Mouse (Mus musculus): Measurements from ENCODE around the gene Daam2. TPM values are rescaled to one million over a fixed set of nuclear protein-coding genes. Genes with fewer than 3 reads are reported as not detected.

Daam2 gene
- polyA plus RNA-seq, 1 experiment: 1.5 TPM

GRCm38 (mm10) chr17:49545424-49545823 lies 18.7 kb downstream of the Daam2 start:
- no peak for TF ChIP-seq CEBPB (IDR thresholded peaks at IDR 0.05; ENCODE audit: low read depth)
- TF ChIP-seq CTCF (IDR thresholded peaks at IDR 0.05; ENCODE audit: control insufficient read depth, insufficient read depth, insufficient read length): no peak
- TF ChIP-seq USF1 (IDR thresholded peaks at IDR 0.05; ENCODE audit: low read depth): no peak
- TF ChIP-seq MAX (IDR thresholded peaks at IDR 0.05): no peak
- TF ChIP-seq MYOG (IDR thresholded peaks at IDR 0.05; ENCODE audit: control insufficient read depth, extremely low read depth, insufficient read length): no peak
- no peak for TF ChIP-seq FOSL1 (IDR thresholded peaks at IDR 0.05; ENCODE audit: insufficient read depth, low read length, poor library complexity, severe bottlenecking)
- TF ChIP-seq MYOD1 (IDR thresholded peaks at IDR 0.05; ENCODE audit: control insufficient read depth, insufficient read length, low read depth): no peak
- no peak overlapping the region for H3K4me3 ChIP-seq (ENCODE audit: insufficient read depth, poor library complexity, severe bottlenecking)
- no peaks in the 10 kb centered on the region for H3K79me3 ChIP-seq (ENCODE audit: low read depth)
- H3K36me3 ChIP-seq (ENCODE audit: control insufficient read depth, insufficient read depth): no peaks in the 10 kb centered on the region
- no peaks in the 10 kb centered on the region for H3K79me2 ChIP-seq (ENCODE audit: control insufficient read depth, insufficient read depth)
- no peaks in the 10 kb centered on the region for H3K27me3 ChIP-seq (ENCODE audit: control insufficient read depth, insufficient read depth, insufficient read length)
- H3ac ChIP-seq (ENCODE audit: control insufficient read depth, insufficient read length, low read depth): no peak overlapping the region

- no peak overlapping the region for H3K4me3 ChIP-seq (ENCODE audit: insufficient read depth, poor library complexity, severe bottlenecking)
- no peaks in the 10 kb centered on the region for H3K36me3 ChIP-seq (ENCODE audit: control insufficient read depth, insufficient read depth)
- H3ac ChIP-seq (ENCODE audit: control insufficient read depth, insufficient read length, low read depth): no peak overlapping the region
- TF ChIP-seq CTCF (IDR thresholded peaks at IDR 0.05; ENCODE audit: control insufficient read depth, insufficient read depth, insufficient read length) (no peak), CEBPB (IDR thresholded peaks at IDR 0.05; ENCODE audit: low read depth) (no peak), FOSL1 (IDR thresholded peaks at IDR 0.05; ENCODE audit: insufficient read depth, low read length, poor library complexity, severe bottlenecking) (no peak), MYOD1 (IDR thresholded peaks at IDR 0.05; ENCODE audit: control insufficient read depth, insufficient read length, low read depth) (no peak), MYOG (IDR thresholded peaks at IDR 0.05; ENCODE audit: control insufficient read depth, extremely low read depth, insufficient read length) (no peak), MAX (IDR thresholded peaks at IDR 0.05) (no peak), USF1 (IDR thresholded peaks at IDR 0.05; ENCODE audit: low read depth) (no peak)
- no peaks in the 10 kb centered on the region for H3K79me2 ChIP-seq (ENCODE audit: control insufficient read depth, insufficient read depth)
- H3K79me3 ChIP-seq (ENCODE audit: low read depth): no peaks in the 10 kb centered on the region
- H3K27me3 ChIP-seq (ENCODE audit: control insufficient read depth, insufficient read depth, insufficient read length): no peaks in the 10 kb centered on the region
Measured at GRCm38 (mm10) chr17:49544561-49544960, 19.6 kb downstream of the Daam2 start.

GRCm38 (mm10) chr17:49540706-49541105 lies 23.4 kb downstream of the Daam2 start:
- Histone ChIP-seq H3K79me3 (ENCODE audit: low read depth) (no peaks in the 10 kb centered on the region), H3K36me3 (ENCODE audit: control insufficient read depth, insufficient read depth) (no peaks in the 10 kb centered on the region), H3ac (ENCODE audit: control insufficient read depth, insufficient read length, low read depth) (no peak overlapping the region), H3K27me3 (ENCODE audit: control insufficient read depth, insufficient read depth, insufficient read length) (no peaks in the 10 kb centered on the region), H3K4me3 (ENCODE audit: insufficient read depth, poor library complexity, severe bottlenecking) (no peak overlapping the region), H3K79me2 (ENCODE audit: control insufficient read depth, insufficient read depth) (no peaks in the 10 kb centered on the region)
- TF ChIP-seq FOSL1 (IDR thresholded peaks at IDR 0.05; ENCODE audit: insufficient read depth, low read length, poor library complexity, severe bottlenecking): no peak
- no peak for TF ChIP-seq MAX (IDR thresholded peaks at IDR 0.05)
- TF ChIP-seq CEBPB (IDR thresholded peaks at IDR 0.05; ENCODE audit: low read depth): no peak
- TF ChIP-seq CTCF (IDR thresholded peaks at IDR 0.05; ENCODE audit: control insufficient read depth, insufficient read depth, insufficient read length): no peak
- TF ChIP-seq USF1 (IDR thresholded peaks at IDR 0.05; ENCODE audit: low read depth): no peak
- no peak for TF ChIP-seq MYOG (IDR thresholded peaks at IDR 0.05; ENCODE audit: control insufficient read depth, extremely low read depth, insufficient read length)
- TF ChIP-seq MYOD1 (IDR thresholded peaks at IDR 0.05; ENCODE audit: control insufficient read depth, insufficient read length, low read depth): no peak

- H3K27me3 ChIP-seq (ENCODE audit: control insufficient read depth, insufficient read depth, insufficient read length): no peaks in the 10 kb centered on the region
- no peak overlapping the region for H3ac ChIP-seq (ENCODE audit: control insufficient read depth, insufficient read length, low read depth)
- H3K79me2 ChIP-seq (ENCODE audit: control insufficient read depth, insufficient read depth): no peaks in the 10 kb centered on the region
- H3K4me3 ChIP-seq (ENCODE audit: insufficient read depth, poor library complexity, severe bottlenecking): no peak overlapping the region
- H3K36me3 ChIP-seq (ENCODE audit: control insufficient read depth, insufficient read depth): no peaks in the 10 kb centered on the region
- TF ChIP-seq USF1 (IDR thresholded peaks at IDR 0.05; ENCODE audit: low read depth) (no peak), FOSL1 (IDR thresholded peaks at IDR 0.05; ENCODE audit: insufficient read depth, low read length, poor library complexity, severe bottlenecking) (no peak), MYOG (IDR thresholded peaks at IDR 0.05; ENCODE audit: control insufficient read depth, extremely low read depth, insufficient read length) (no peak), CEBPB (IDR thresholded peaks at IDR 0.05; ENCODE audit: low read depth) (no peak), MAX (IDR thresholded peaks at IDR 0.05) (no peak), MYOD1 (IDR thresholded peaks at IDR 0.05; ENCODE audit: control insufficient read depth, insufficient read length, low read depth) (no peak), CTCF (IDR thresholded peaks at IDR 0.05; ENCODE audit: control insufficient read depth, insufficient read depth, insufficient read length) (no peak)
- no peaks in the 10 kb centered on the region for H3K79me3 ChIP-seq (ENCODE audit: low read depth)
Measured at GRCm38 (mm10) chr17:49539204-49539603, 24.9 kb downstream of the Daam2 start.

- no peak overlapping the region for H3ac ChIP-seq (ENCODE audit: control insufficient read depth, insufficient read length, low read depth)
- no peaks in the 10 kb centered on the region for H3K79me2 ChIP-seq (ENCODE audit: control insufficient read depth, insufficient read depth)
Measured at GRCm38 (mm10) chr17:49535580-49535979, 28.6 kb downstream of the Daam2 start.

More at GRCm38 (mm10) chr17:49535580-49535979, 28.6 kb downstream of the Daam2 start:
- Histone ChIP-seq H3K27me3 (ENCODE audit: control insufficient read depth, insufficient read depth, insufficient read length) (no peaks in the 10 kb centered on the region), H3K79me3 (ENCODE audit: low read depth) (no peaks in the 10 kb centered on the region), H3K36me3 (ENCODE audit: control insufficient read depth, insufficient read depth) (no peaks in the 10 kb centered on the region), H3K4me3 (ENCODE audit: insufficient read depth, poor library complexity, severe bottlenecking) (no peak overlapping the region)
- TF ChIP-seq MYOD1 (IDR thresholded peaks at IDR 0.05; ENCODE audit: control insufficient read depth, insufficient read length, low read depth) (no peak), USF1 (IDR thresholded peaks at IDR 0.05; ENCODE audit: low read depth) (no peak), MAX (IDR thresholded peaks at IDR 0.05) (no peak), CTCF (IDR thresholded peaks at IDR 0.05; ENCODE audit: control insufficient read depth, insufficient read depth, insufficient read length) (no peak), FOSL1 (IDR thresholded peaks at IDR 0.05; ENCODE audit: insufficient read depth, low read length, poor library complexity, severe bottlenecking) (no peak), CEBPB (IDR thresholded peaks at IDR 0.05; ENCODE audit: low read depth) (no peak), MYOG (IDR thresholded peaks at IDR 0.05; ENCODE audit: control insufficient read depth, extremely low read depth, insufficient read length) (no peak)

Data from C2C12 (cell line).